Mouse (Mus musculus): Measurements from ENCODE around the gene Trex1.

The Trex1 gene

DNA sequence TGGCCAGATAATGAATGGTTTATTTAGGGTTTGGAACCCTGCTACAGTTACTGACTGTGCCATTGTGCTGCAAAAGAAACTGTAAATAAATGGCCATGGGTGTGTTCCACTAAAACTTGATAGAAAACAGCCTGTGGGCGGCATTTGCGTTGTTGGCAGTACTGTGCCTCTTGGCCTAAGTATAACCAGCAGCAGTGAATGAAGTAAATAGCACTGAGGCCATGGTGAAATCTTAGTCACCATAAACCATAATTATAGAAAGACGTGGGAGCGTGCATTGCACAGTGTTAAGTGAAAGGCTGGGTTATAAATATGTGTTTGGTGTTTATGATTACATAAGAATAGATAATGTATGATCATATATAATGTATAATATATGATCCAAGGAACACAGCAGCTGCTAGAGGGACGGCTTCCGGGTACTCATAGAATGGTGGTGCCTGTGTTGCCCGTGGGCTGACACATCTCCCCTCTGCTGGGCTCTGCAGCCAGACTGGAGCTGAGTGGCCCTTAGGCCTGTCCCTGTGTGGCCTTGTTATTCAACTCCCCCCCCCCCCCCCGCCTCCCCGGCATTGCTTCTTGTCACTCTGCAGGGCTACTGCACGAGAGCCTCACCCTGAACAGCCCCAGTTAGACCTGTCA, 50.4 kb downstream of the Trex1 start:
- DNase-seq = peak; percentile 52

GRCm38 (mm10) chr9:109008081-109008480, 51.5 kb downstream of the Trex1 start:
- no peak for DNase-seq

Data from right cerebral cortex, postnatal 25 days (tissue).